Mouse (Mus musculus) midbrain, embryonic 13.5 days (tissue): ENCODE data around the gene Akr1d1. TPM values are rescaled to one million over a fixed set of nuclear protein-coding genes. Genes with fewer than 3 reads are reported as not detected.

Experiments
- ATAC-seq: fragments of 200-750 bp; cut with Nextera tagmentation; 2 replicates; pipeline ENCODE4 v1.8.0; 2017; ENCODE audit warnings: mild to moderate bottlenecking, moderate TSS enrichment, moderate library complexity
- H3K27ac ChIP-seq: fragments of 300-500 bp; sonication (generic); 2 replicates; pipeline ENCODE4 v1.5.1; 2015; ENCODE audit warnings: inconsistent platforms, mild to moderate bottlenecking, moderate library complexity
- H3K27me3 ChIP-seq: fragments of 300-500 bp; sonication (generic); 2 replicates; pipeline ENCODE4 v1.6.1; 2015; ENCODE audit warnings: mild to moderate bottlenecking, inconsistent platforms
- H3K36me3 ChIP-seq: fragments of 300-500 bp; sonication (generic); 2 replicates; pipeline ENCODE4 v1.6.1; 2015; ENCODE audit warnings: mild to moderate bottlenecking, inconsistent platforms
- H3K4me1 ChIP-seq: fragments of 300-500 bp; sonication (generic); replicated peaks from 2 replicates; pipeline ENCODE4 v1.6.1; 2015; ENCODE audit warnings: inconsistent platforms
- H3K4me2 ChIP-seq: fragments of 300-500 bp; sonication (generic); replicated peaks from 2 replicates; pipeline ENCODE4 v1.6.1; 2015; ENCODE audit warnings: moderate library complexity, mild to moderate bottlenecking, inconsistent platforms
- H3K4me3 ChIP-seq: fragments of 300-500 bp; sonication (generic); replicated peaks from 2 replicates; pipeline ENCODE4 v1.5.1; 2015; ENCODE audit warnings: mild to moderate bottlenecking, inconsistent platforms
- H3K9ac ChIP-seq: fragments of 300-500 bp; sonication (generic); replicated peaks from 2 replicates; pipeline ENCODE4 v1.6.1; 2015; ENCODE audit warnings: mild to moderate bottlenecking, inconsistent platforms
- H3K9me3 ChIP-seq: fragments of 300-500 bp; sonication (generic); 2 replicates; pipeline ENCODE4 v1.6.1; 2016; ENCODE audit warnings: mild to moderate bottlenecking, inconsistent platforms
- WGBS: fragments of 180-500 bp; shearing (Covaris S2); methylation state at CpG from one replicate; pipeline ENCODE4 v1.1.7; 2015; 5-methylcytosine and 5-hydroxymethylcytosine counted together
- polyA plus RNA-seq: library from polyadenylated mRNA; unstranded; fragments of >200 nt; fragmentation: Nextera tagmentation; extraction: Ambion mirVana; gene quantifications from 2 replicates; pipeline ENCODE4 v1.2.1, GENCODE M21; 2015

Akr1d1 gene
- polyA plus RNA-seq, 1 experiment from 2014 or later: not detected

DNA sequence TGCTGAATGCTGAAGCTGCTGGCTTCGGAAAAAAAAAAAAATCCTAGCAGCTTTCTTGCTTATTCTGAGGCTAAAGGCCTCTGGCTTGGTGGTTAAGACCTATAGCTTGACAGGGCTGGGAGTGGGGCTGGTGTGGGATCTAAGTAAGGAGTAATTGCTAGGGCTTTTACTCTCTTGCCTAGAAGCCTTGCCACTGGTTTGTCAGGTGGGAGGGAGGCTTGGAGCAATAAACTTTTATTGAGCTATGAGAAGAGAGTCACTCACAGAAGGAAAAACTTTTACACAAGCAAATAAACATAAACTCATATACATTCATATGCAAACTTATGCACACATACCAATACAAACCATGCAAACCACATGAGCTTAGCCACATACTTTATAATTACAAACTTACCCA lies 42.0 kb downstream of the Akr1d1 start:
- Histone ChIP-seq H3K4me3 (no peak overlapping the region), H3K4me1 (no peaks in the 10 kb centered on the region), H3K36me3 (no peaks in the 10 kb centered on the region), H3K27me3 (no peaks in the 10 kb centered on the region), H3K4me2 (no peak overlapping the region), H3K9ac (no peak overlapping the region), H3K9me3 (no peaks in the 10 kb centered on the region), H3K27ac (no peak overlapping the region)
- WGBS: 78% methylated on average over 1 of the region's 1 CpGs
- no peak for ATAC-seq

DNA sequence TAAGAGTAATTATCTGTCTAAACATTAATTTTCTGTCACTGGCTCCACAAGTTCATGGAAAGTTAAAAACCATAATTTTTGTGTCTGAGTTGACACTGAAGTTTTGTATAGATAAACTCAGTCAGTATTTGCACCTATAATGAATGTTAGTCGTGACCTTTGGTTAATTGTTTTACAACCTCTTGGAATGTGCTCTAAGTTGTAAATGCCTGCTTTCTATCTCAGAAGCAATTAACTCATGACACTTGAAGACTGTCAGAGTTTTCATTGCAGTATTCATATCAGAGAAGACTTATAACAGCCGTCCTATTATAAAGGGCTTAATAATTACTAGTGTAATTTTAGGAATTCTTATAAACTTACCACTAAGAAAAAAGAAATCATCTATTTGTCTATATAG lies 43.0 kb downstream of the Akr1d1 start:
- H3K4me3 ChIP-seq: no peak overlapping the region
- ATAC-seq: no peak
- no peak overlapping the region for H3K27ac ChIP-seq
- H3K9ac ChIP-seq: no peak overlapping the region
- H3K27me3 ChIP-seq: no peaks in the 10 kb centered on the region
- no peaks in the 10 kb centered on the region for H3K9me3 ChIP-seq
- 86% methylated on average over 2 of the region's 2 CpGs for WGBS
- no peaks in the 10 kb centered on the region for H3K4me1 ChIP-seq
- no peak overlapping the region for H3K4me2 ChIP-seq
- H3K36me3 ChIP-seq: no peaks in the 10 kb centered on the region

DNA sequence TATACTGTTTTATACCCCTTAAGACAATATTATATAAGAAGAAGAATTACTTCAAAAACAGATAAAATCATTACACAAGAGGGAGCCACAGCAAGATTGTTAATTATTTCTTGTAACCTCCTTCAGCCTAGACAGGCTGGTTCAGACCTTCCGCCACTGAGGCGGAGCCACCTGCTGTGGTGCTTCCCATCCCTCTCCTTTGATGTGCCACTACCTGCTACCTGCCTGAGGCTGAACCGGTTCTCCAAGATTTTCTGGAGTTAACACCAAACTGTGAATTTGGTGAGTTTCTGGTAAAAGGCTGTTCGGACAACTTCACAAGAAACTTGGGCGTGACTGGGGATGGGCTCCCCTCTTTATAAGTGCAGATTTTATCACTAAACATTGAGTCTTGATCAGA lies 50.5 kb downstream of the Akr1d1 start:
- ATAC-seq: no peak
- H3K27me3 ChIP-seq: no peaks in the 10 kb centered on the region

DNA sequence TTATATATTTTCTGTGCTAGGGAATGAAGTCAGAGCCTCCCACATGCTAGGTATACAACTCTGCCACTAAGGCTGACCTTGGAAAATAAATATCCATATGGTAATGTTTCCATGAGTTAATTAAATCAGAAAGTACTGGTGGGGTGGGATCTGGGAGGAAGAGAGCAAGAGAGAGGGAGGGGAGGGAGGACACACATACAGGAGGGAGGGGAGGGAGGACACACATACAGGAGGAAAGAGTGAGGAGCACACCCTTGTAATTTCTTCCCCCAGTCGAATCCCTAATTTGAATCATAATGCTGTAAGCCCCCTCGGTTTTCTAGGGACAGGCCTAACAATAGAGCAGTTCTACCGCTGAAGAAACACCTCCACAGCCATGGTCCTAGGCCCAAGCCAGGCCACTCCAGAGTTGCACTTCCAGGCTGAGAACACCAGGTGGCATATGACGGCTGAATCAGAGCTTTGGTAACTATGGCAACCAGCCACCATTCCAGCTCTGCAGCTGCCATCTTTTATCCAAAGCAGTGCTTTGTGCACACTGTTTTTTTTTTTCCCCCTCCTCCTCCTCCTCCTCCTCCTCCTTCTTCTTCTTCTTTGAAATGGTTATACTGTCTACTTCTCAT lies 59.5 kb downstream of the Akr1d1 start:
- H3K9ac ChIP-seq: no peak overlapping the region
- H3K4me3 ChIP-seq: no peak overlapping the region
- H3K4me2 ChIP-seq: peak overlapping the region; percentile 15
- H3K27me3 ChIP-seq: no peaks in the 10 kb centered on the region
- no peaks in the 10 kb centered on the region for H3K36me3 ChIP-seq
- peak; percentile 86 for ATAC-seq
- 1% methylated on average over 4 of the region's 4 CpGs for WGBS
- H3K9me3 ChIP-seq: no peaks in the 10 kb centered on the region
- H3K27ac ChIP-seq: peak overlapping the region; percentile 88
- H3K4me1 ChIP-seq: peaks cover 40% of the 10 kb centered on the region

More for the DNA sequence above, 50.5 kb downstream of the Akr1d1 start:
- H3K36me3 ChIP-seq: no peaks in the 10 kb centered on the region
- H3K4me3 ChIP-seq: no peak overlapping the region
- H3K4me1 ChIP-seq: no peaks in the 10 kb centered on the region
- H3K4me2 ChIP-seq: no peak overlapping the region
- H3K9ac ChIP-seq: no peak overlapping the region
- no peaks in the 10 kb centered on the region for H3K9me3 ChIP-seq
- H3K27ac ChIP-seq: no peak overlapping the region
- 81% methylated on average over 5 of the region's 5 CpGs for WGBS

DNA sequence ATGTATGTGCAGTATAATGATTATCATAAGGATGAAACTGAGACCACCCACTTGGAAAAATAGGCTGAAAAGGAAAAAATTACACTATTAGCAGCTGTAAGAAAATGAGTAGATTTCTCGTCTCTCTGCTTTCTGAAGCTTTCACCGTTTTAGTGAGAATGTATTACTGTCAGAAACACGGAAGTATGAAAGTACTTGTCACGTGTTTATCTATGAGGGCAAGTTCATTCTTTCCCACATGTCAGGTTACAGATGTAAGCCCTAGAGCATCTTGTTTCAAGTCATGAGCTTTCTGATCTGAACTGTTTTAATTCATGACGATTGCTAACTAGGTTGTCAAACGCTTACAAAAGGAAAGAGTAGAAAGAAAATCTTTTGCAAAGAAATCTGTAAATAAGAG lies 60.8 kb downstream of the Akr1d1 start:
- no peaks in the 10 kb centered on the region for H3K36me3 ChIP-seq
- no peaks in the 10 kb centered on the region for H3K9me3 ChIP-seq
- no peaks in the 10 kb centered on the region for H3K27me3 ChIP-seq
- H3K4me3 ChIP-seq: no peak overlapping the region
- H3K27ac ChIP-seq: peak overlapping the region; percentile 88
- H3K4me2 ChIP-seq: no peak overlapping the region
- peaks cover 40% of the 10 kb centered on the region for H3K4me1 ChIP-seq
- no peak overlapping the region for H3K9ac ChIP-seq
- WGBS: 71% methylated on average over 6 of the region's 6 CpGs
- ATAC-seq: no peak

DNA sequence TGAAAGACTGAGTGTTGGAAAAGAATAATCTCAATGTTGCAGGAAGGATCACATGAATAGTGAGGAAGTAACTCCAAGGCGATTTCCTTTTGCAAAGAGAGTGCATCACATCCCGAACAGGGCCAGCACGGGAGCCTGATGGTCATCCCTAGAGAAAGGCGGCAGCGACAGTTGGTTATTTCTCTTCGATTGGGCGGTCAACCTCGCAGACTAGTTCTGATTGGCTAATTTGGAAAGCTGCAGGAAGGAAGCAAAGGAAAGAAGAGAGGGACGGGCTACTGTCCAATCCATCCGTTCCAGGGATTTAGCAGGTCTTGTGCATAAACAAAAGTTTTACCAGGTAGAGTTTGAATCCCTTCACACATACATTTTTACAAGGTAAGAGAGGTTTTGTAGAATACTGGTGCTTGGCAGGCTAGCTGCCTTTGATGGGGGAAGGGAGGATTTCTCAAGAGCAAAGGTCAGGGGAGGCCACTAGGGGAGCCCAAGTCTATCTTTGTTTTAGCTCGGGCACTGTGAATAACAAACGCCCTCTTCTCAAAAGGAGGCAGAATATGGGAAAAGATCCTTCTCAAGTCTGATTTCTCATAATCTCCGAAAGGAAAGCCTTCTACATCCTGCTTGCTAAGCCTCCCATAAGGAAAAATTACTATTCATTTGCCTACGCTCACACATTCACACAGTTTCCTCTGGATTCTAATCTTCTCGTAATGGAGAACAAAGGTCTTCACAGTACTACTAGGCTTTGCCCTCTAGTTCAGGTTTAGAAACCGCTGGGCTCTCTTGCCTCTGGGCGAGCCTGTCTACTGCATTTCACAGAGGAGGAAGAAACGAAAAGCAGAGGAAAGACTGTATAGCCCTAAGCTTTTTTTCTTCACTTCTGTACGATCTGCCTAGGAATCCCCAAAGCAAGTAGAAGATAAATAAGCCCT lies 62.4 kb downstream of the Akr1d1 start:
- Histone ChIP-seq H3K9ac (peak overlapping the region; percentile 46), H3K27me3 (no peaks in the 10 kb centered on the region), H3K4me3 (peak overlapping the region; percentile 24), H3K4me1 (peaks cover 40% of the 10 kb centered on the region), H3K4me2 (peak overlapping the region; percentile 45), H3K27ac (peak overlapping the region; percentile 96), H3K36me3 (no peaks in the 10 kb centered on the region), H3K9me3 (no peaks in the 10 kb centered on the region)
- peak; percentile 70 for ATAC-seq
- 9% methylated on average over 19 of the region's 19 CpGs for WGBS

DNA sequence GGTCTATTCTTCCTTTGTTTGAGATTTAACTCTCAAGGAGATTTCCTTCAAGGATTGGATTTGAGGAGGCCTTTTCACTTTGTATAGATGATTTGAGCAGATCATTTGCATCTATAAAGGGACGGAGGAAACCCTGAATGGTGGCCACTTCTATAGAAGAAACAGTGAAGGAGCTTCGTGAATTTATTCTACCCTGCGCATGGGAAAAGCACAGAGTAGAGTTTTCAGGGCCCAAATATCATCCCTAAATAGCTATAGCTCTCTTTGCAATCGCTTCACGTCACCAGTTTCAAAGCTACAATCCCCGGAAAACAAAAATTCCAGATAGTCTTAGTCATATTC lies 63.0 kb downstream of the Akr1d1 start:
- ATAC-seq: peak; percentile 35
- 14% methylated on average over 6 of the region's 6 CpGs for WGBS
- Histone ChIP-seq H3K27me3 (no peaks in the 10 kb centered on the region), H3K9ac (peak overlapping the region; percentile 46), H3K4me1 (peaks cover 40% of the 10 kb centered on the region), H3K4me3 (peak overlapping the region; percentile 24), H3K9me3 (no peaks in the 10 kb centered on the region), H3K4me2 (peak overlapping the region; percentile 45), H3K36me3 (no peaks in the 10 kb centered on the region), H3K27ac (peak overlapping the region; percentile 96)

DNA sequence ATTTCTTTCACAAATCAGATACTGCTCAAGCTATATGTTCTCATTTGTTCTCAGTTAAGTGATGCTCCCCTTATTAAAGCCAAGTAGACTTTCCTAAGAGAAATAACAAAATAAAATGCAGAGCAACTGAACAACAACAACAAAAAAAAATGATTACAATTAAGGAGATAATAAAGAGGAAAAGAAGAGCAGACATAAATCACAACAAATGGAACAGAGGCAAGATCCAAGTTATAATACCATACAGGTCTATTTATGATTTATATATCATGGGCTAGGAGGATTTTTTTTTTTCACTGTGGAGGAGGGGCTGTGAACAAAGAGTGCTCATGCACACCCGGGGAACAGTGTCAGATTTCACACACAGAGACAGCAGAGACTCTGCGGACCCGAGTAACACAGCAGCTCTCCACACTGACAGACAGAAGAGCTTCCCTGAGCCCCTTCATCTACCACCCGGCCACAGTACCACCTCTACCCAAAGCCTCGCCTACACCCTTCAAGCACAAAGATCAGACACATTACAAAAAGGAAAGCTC lies 63.6 kb downstream of the Akr1d1 start:
- WGBS: 9% methylated on average over 5 of the region's 5 CpGs
- peak overlapping the region; percentile 46; the same call in 1 of the 2 replicates for H3K9ac ChIP-seq

DNA sequence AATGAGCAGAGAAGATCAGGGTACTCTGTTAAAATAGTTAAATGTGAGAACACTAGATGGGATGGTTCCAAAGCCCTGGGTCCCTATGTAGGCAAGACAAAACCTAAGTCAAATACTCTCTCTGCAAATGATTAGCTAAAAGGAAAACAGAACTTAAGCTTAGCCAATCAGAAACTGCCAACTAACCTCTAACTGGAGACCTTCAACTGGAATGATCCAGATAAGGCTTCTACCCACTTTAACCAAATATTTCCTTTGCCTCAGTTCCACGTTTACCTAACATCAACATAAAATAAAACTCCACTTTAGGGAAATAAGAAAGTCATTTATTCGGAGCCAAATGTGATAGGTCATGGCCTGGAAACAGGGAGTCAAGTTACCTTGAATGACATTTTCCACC lies 67.1 kb downstream of the Akr1d1 start:
- 88% methylated on average over 2 of the region's 2 CpGs for WGBS
- H3K4me3 ChIP-seq: no peak overlapping the region
- H3K4me1 ChIP-seq: peaks cover 18% of the 10 kb centered on the region
- H3K36me3 ChIP-seq: no peaks in the 10 kb centered on the region
- H3K27me3 ChIP-seq: no peaks in the 10 kb centered on the region
- no peaks in the 10 kb centered on the region for H3K9me3 ChIP-seq
- no peak overlapping the region for H3K4me2 ChIP-seq
- no peak overlapping the region for H3K9ac ChIP-seq
- H3K27ac ChIP-seq: no peak overlapping the region
- ATAC-seq: no peak

More for the DNA sequence above, 63.6 kb downstream of the Akr1d1 start:
- Histone ChIP-seq H3K4me3 (no peak overlapping the region), H3K36me3 (no peaks in the 10 kb centered on the region), H3K4me1 (peaks cover 40% of the 10 kb centered on the region), H3K9me3 (no peaks in the 10 kb centered on the region), H3K27me3 (no peaks in the 10 kb centered on the region), H3K27ac (peak overlapping the region; percentile 96), H3K4me2 (peak overlapping the region; percentile 12)
- no peak; the same call in 1 of the 2 replicates for ATAC-seq

DNA sequence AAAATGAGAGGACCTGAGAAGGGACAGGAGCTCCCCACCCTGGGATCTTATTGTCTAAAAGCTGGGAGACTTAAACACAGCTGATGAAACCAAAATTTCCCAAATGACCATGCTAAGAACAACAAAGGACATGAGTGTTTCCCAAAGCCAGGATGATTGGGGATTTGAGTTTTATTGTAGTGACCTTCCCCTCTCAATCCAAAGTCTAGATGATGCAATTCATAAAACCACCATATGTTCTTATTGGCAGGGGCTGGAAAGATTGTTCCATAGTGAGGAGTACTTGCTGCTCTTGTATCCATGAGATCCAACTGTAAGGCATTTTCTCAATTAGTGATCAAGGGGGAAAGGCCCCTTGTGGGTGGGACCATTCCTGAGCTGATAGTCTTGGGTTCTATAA lies 68.1 kb downstream of the Akr1d1 start:
- no peak for ATAC-seq
- no peaks in the 10 kb centered on the region for H3K9me3 ChIP-seq
- H3K36me3 ChIP-seq: no peaks in the 10 kb centered on the region
- no peak overlapping the region for H3K27ac ChIP-seq
- H3K4me2 ChIP-seq: no peak overlapping the region
- H3K4me1 ChIP-seq: peaks cover 8% of the 10 kb centered on the region
- no peak overlapping the region for H3K4me3 ChIP-seq
- H3K27me3 ChIP-seq: no peaks in the 10 kb centered on the region
- no peak overlapping the region for H3K9ac ChIP-seq

DNA sequence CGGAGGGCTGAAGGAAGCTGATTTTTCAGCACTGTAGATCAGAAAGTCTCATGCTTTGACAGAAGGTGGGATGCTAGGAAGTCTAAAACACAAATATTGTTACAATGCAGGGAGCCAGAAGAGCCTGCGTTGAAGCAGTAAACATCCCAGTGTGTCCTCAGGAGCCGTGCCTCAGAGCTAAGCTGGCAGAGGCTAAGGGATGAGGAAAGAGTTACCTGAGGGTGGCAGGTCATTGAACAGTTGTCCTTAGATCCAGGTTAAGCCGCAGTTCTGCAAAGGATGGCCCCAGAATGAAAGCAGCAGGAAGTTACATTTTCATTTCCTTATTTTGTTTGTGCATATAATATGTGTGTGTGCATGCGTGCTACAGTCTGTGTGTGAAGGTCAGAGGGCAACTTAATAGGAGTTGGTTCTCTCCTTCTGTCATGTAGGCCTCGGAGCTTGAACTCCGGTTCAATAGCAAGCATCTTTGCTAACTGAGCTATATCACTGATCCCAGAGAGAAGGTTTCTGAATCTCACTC lies 71.1 kb downstream of the Akr1d1 start:
- H3K9me3 ChIP-seq: no peaks in the 10 kb centered on the region
- no peak overlapping the region for H3K4me3 ChIP-seq
- WGBS: 86% methylated on average over 7 of the region's 7 CpGs
- no peaks in the 10 kb centered on the region for H3K4me1 ChIP-seq
- no peaks in the 10 kb centered on the region for H3K36me3 ChIP-seq
- no peak for ATAC-seq
- H3K4me2 ChIP-seq: no peak overlapping the region
- no peak overlapping the region for H3K9ac ChIP-seq
- no peak overlapping the region for H3K27ac ChIP-seq
- H3K27me3 ChIP-seq: no peaks in the 10 kb centered on the region
